Mouse (Mus musculus) embryonic fibroblast, embryonic 13.5 days (primary cell): ENCODE measurements at regions not wholly inside any gene's neighbourhood (a gene's known extent, or its start where the extent isn't known, plus 50 kb on each side); places are given as distances from the start of the nearest gene placed in this dataset.

ENCODE experiments used
- CTCF ChIP-seq: IDR thresholded peaks from 2 replicates; pipeline ENCODE4 v1.5.1; 2011; ENCODE audit warnings: mild to moderate bottlenecking, control low read depth, low read length, moderate library complexity, borderline replicate concordance; ENCODE audit not compliant: insufficient read depth
- POLR2A ChIP-seq: IDR thresholded peaks from 2 replicates; pipeline ENCODE4 v1.6.1; 2011; ENCODE audit warnings: low read depth, mild to moderate bottlenecking, control low read depth, low read length, moderate library complexity

- no peak for TF ChIP-seq POLR2A
- no peak for TF ChIP-seq CTCF
These were observed 437.9 kb downstream of the Zfp704 start for GRCm38 (mm10) chr3:9171970-9172369.
